Mouse (Mus musculus) intestine, embryonic 15.5 days (tissue): ENCODE measurements around the gene Rgp1. TPM values are rescaled to one million over a fixed set of nuclear protein-coding genes. Genes with fewer than 3 reads are reported as not detected.

Experiments
- ATAC-seq: fragments of 200-750 bp; cut with Nextera tagmentation; 2 replicates; pipeline ENCODE4 v1.8.0; 2017; ENCODE audit warnings: moderate TSS enrichment, moderate library complexity
- H3K27ac ChIP-seq: fragments of 300-500 bp; sonication (generic); 2 replicates; pipeline ENCODE4 v1.5.1; 2015; ENCODE audit warnings: mild to moderate bottlenecking, inconsistent platforms
- H3K27me3 ChIP-seq: fragments of 300-500 bp; sonication (generic); replicated peaks from 2 replicates; pipeline ENCODE4 v1.6.1; 2015; ENCODE audit warnings: inconsistent platforms
- H3K36me3 ChIP-seq: fragments of 300-500 bp; sonication (generic); 2 replicates; pipeline ENCODE4 v1.6.1; 2015; ENCODE audit warnings: inconsistent platforms
- H3K4me1 ChIP-seq: fragments of 300-500 bp; sonication (generic); replicated peaks from 2 replicates; pipeline ENCODE4 v1.6.1; 2015; ENCODE audit warnings: inconsistent platforms
- H3K4me2 ChIP-seq: fragments of 300-500 bp; sonication (generic); replicated peaks from 2 replicates; pipeline ENCODE4 v1.6.1; 2015; ENCODE audit warnings: mild to moderate bottlenecking, inconsistent platforms
- H3K4me3 ChIP-seq: fragments of 300-500 bp; sonication (generic); replicated peaks from 2 replicates; pipeline ENCODE4 v1.5.1; 2015; ENCODE audit warnings: inconsistent platforms
- H3K9ac ChIP-seq: fragments of 300-500 bp; sonication (generic); 2 replicates; pipeline ENCODE4 v1.6.1; 2015; ENCODE audit warnings: inconsistent platforms
- H3K9me3 ChIP-seq: fragments of 300-500 bp; sonication (generic); 2 replicates; pipeline ENCODE4 v1.6.1; 2016; ENCODE audit warnings: inconsistent platforms
- WGBS: fragments of 180-500 bp; shearing (Covaris S2); methylation state at CpG from one replicate; pipeline ENCODE4 v1.1.7; 2015; 5-methylcytosine and 5-hydroxymethylcytosine counted together
- polyA plus RNA-seq: library from polyadenylated mRNA; unstranded; fragments of >200 nt; fragmentation: Nextera tagmentation; extraction: Ambion mirVana; gene quantifications from 2 replicates; pipeline ENCODE4 v1.2.1, GENCODE M21; 2015

The Rgp1 gene
- polyA plus RNA-seq, 1 experiment from 2014 or later: 20.9 TPM

GRCm38 (mm10) chr4:43633736-43634135, 55.2 kb downstream of the Rgp1 start:
- H3K27ac ChIP-seq: no peak overlapping the region
- no peak overlapping the region for H3K4me2 ChIP-seq
- WGBS: 92% methylated on average over 2 of the region's 2 CpGs

GRCm38 (mm10) chr4:43634621-43635374, 56.3 kb downstream of the Rgp1 start:
- WGBS: 87% methylated on average over 7 of the region's 7 CpGs
- peaks cover 29% of the 10 kb centered on the region for H3K4me1 ChIP-seq

More at GRCm38 (mm10) chr4:43633736-43634135, 55.2 kb downstream of the Rgp1 start:
- no peak for ATAC-seq
- H3K4me3 ChIP-seq: no peak overlapping the region
- H3K36me3 ChIP-seq: no peaks in the 10 kb centered on the region
- H3K27me3 ChIP-seq: peaks cover 13% of the 10 kb centered on the region
- H3K9ac ChIP-seq: no peak overlapping the region
- H3K4me1 ChIP-seq: peaks cover 29% of the 10 kb centered on the region
- no peaks in the 10 kb centered on the region for H3K9me3 ChIP-seq

GRCm38 (mm10) chr4:43636751-43637150, 58.2 kb downstream of the Rgp1 start:
- 76% methylated on average over 6 of the region's 6 CpGs for WGBS
- H3K36me3 ChIP-seq: no peaks in the 10 kb centered on the region

More at GRCm38 (mm10) chr4:43634621-43635374, 56.3 kb downstream of the Rgp1 start:
- Histone ChIP-seq H3K4me2 (no peak overlapping the region), H3K27ac (no peak overlapping the region), H3K36me3 (no peaks in the 10 kb centered on the region), H3K27me3 (peaks cover 13% of the 10 kb centered on the region), H3K9ac (no peak overlapping the region), H3K4me3 (no peak overlapping the region), H3K9me3 (no peaks in the 10 kb centered on the region)
- no peak for ATAC-seq

More at GRCm38 (mm10) chr4:43636751-43637150, 58.2 kb downstream of the Rgp1 start:
- Histone ChIP-seq H3K27ac (no peak overlapping the region), H3K4me3 (no peak overlapping the region), H3K27me3 (peaks cover 9% of the 10 kb centered on the region), H3K9me3 (no peaks in the 10 kb centered on the region), H3K4me1 (peaks cover 16% of the 10 kb centered on the region), H3K9ac (no peak overlapping the region), H3K4me2 (no peak overlapping the region)
- ATAC-seq: no peak

Other genes with a start within 250 kb of the Rgp1 start
- 13.1 and 14.0 TPM in 2 replicates for gene Rusc2, start 196.7 kb upstream of the Rgp1 start, polyA plus RNA-seq
- 0.28 TPM in 1 of 2 replicates, not detected in the other for gene Fam166b, start 149.6 kb upstream of the Rgp1 start, polyA plus RNA-seq
- gene Tesk1, start 136.8 kb upstream of the Rgp1 start, polyA plus RNA-seq: 6.8 and 7.9 TPM in 2 replicates
- 2.7 and 2.9 TPM in 2 replicates for gene Cd72, start 124.1 kb upstream of the Rgp1 start, polyA plus RNA-seq
- not detected in 2 replicates for gene Sit1, start 95.0 kb upstream of the Rgp1 start, polyA plus RNA-seq
- 98.8 and 102 TPM in 2 replicates for gene Ccdc107, start 85.8 kb upstream of the Rgp1 start, polyA plus RNA-seq
- gene Arhgef39, start 79.0 kb upstream of the Rgp1 start, polyA plus RNA-seq: 45.2 and 48.6 TPM in 2 replicates
- 18.0 and 30.0 TPM in 2 replicates for gene Car9, start 71.7 kb upstream of the Rgp1 start, polyA plus RNA-seq
- gene Tpm2, start 55.0 kb upstream of the Rgp1 start, polyA plus RNA-seq: 510 and 514 TPM in 2 replicates
- 62.7 and 69.5 TPM in 2 replicates for gene Creb3, start 16.4 kb upstream of the Rgp1 start, polyA plus RNA-seq
- 61.4 and 61.9 TPM in 2 replicates for gene Tln1, start 16.0 kb upstream of the Rgp1 start, polyA plus RNA-seq
- 13.7 and 15.4 TPM in 2 replicates for gene Gba2, start 158 bp downstream of the Rgp1 start, polyA plus RNA-seq
- 0.75 TPM in 1 of 2 replicates, not detected in the other for gene Msmp, start 5.8 kb downstream of the Rgp1 start, polyA plus RNA-seq
- gene Npr2, start 53.2 kb downstream of the Rgp1 start, polyA plus RNA-seq: 6.9 and 8.0 TPM in 2 replicates
- 0.46 and 1.0 TPM in 2 replicates for gene Spag8, start 74.9 kb downstream of the Rgp1 start, polyA plus RNA-seq
- 152 and 157 TPM in 2 replicates for gene Hint2, start 77.8 kb downstream of the Rgp1 start, polyA plus RNA-seq
- 3.3 and 3.5 TPM in 2 replicates for gene Tmem8b, start 90.3 kb downstream of the Rgp1 start, polyA plus RNA-seq
- 2.9 and 3.6 TPM in 2 replicates for gene Fam221b, start 90.4 kb downstream of the Rgp1 start, polyA plus RNA-seq
- not detected in 2 replicates for gene Olfr70, start 122.1 kb downstream of the Rgp1 start, polyA plus RNA-seq
- not detected in 2 replicates for gene Olfr71, start 131.5 kb downstream of the Rgp1 start, polyA plus RNA-seq
- gene Hrct1, start 148.5 kb downstream of the Rgp1 start, polyA plus RNA-seq: 0.98 and 1.4 TPM in 2 replicates
- gene Spaar, start 151.3 kb downstream of the Rgp1 start, polyA plus RNA-seq: 0.16 and 0.21 TPM in 2 replicates
- not detected in 2 replicates for gene Olfr159, start 192.3 kb downstream of the Rgp1 start, polyA plus RNA-seq
- not detected in 2 replicates for gene Olfr156, start 245.2 kb downstream of the Rgp1 start, polyA plus RNA-seq